19 mouse cellular contexts compared by ENCODE assay signal in genomic region chr3:154979101-154979500, GRCm38 (mm10).
DNase-seq lines count a peak whose midpoint lies in the region; ATAC-seq lines count a peak whose summit lies in the region.
"Had no signal": no experiment of that assay in that cellular context is flagged by ENCODE, and none has a peak within 500 bp of the region (broad histone marks: within the 10 kb centered on the region; RNA-seq: fewer than 3 reads in every experiment).

No protein-coding gene starts in this region.

- no peak overlapping the region for H3K9ac ChIP-seq in midbrain, embryonic 11.5 days (ENCODE audit: low read length)
- no peak overlapping the region for H3K9ac ChIP-seq in midbrain, embryonic 13.5 days (replicated peaks)
- H3K9ac ChIP-seq: liver, embryonic 15.5 days had no signal

- no peak for ATAC-seq in midbrain, embryonic 11.5 days (ENCODE audit: low FRiP score)
- ATAC-seq in midbrain, embryonic 13.5 days: no peak
- ATAC-seq: forebrain, embryonic 16.5 days; intestine, postnatal 0 days had no signal

- H3K27ac ChIP-seq in midbrain, embryonic 11.5 days (ENCODE audit: low read depth, low read length): no peak overlapping the region
- no peak overlapping the region for H3K27ac ChIP-seq in midbrain, embryonic 13.5 days
- no peak overlapping the region for H3K27ac ChIP-seq in embryonic facial prominence, embryonic 10.5 days (replicated peaks)
- H3K27ac ChIP-seq: heart, embryonic 10.5 days; liver, embryonic 15.5 days had no signal

- DNase-seq in adrenal gland, postnatal 36 days: peak; percentile 7 to 22
- DNase-seq in adrenal gland, postnatal 4 days (ENCODE audit: low spot score in 2 of 2): no peak
- DNase-seq in midbrain, embryonic 11.5 days (ENCODE audit: low spot score, missing footprints): peak; percentile 47
- DNase-seq in embryonic facial prominence, embryonic 10.5 days (ENCODE audit: low spot score): peak; percentile 45
- DNase-seq in yolk sac, embryonic 10.5 days (ENCODE audit: low spot score): peak; percentile 3
- no peak for DNase-seq in left cerebral cortex, adult 9 months (ENCODE audit: low spot score in 2 of 2)
- DNase-seq in T-cell, adult 2 months (ENCODE audit: low spot score): no peak
- DNase-seq: adrenal gland, postnatal 25 days; B cell, adult 2 months; cerebellum, postnatal 36 days; gastrocnemius, postnatal 10 days; heart, postnatal 4 days; right cerebral cortex, postnatal 14 days had no signal

- no peaks in the 10 kb centered on the region for H3K4me1 ChIP-seq in midbrain, embryonic 11.5 days (ENCODE audit: control insufficient read depth, insufficient read depth, low read length)
- no peaks in the 10 kb centered on the region for H3K4me1 ChIP-seq in midbrain, embryonic 13.5 days (replicated peaks)
- no peaks in the 10 kb centered on the region for H3K4me1 ChIP-seq in embryonic facial prominence, embryonic 10.5 days
- H3K4me1 ChIP-seq: heart, embryonic 10.5 days; liver, embryonic 15.5 days had no signal

- H3K27me3 ChIP-seq in midbrain, embryonic 11.5 days (ENCODE audit: control insufficient read depth, insufficient read depth, low read length): no peaks in the 10 kb centered on the region
- no peaks in the 10 kb centered on the region for H3K27me3 ChIP-seq in midbrain, embryonic 13.5 days
- no peaks in the 10 kb centered on the region for H3K27me3 ChIP-seq in embryonic facial prominence, embryonic 10.5 days (replicated peaks; ENCODE audit: low read depth, poor library complexity, severe bottlenecking)
- H3K27me3 ChIP-seq: liver, embryonic 15.5 days had no signal

- no peaks in the 10 kb centered on the region for H3K9me3 ChIP-seq in midbrain, embryonic 11.5 days (ENCODE audit: control insufficient read depth, low read length)
- H3K9me3 ChIP-seq in midbrain, embryonic 13.5 days: no peaks in the 10 kb centered on the region
- 0 out of 2 replicates have a peak, but pooled peaks cover 4% of the 10 kb centered on the region for H3K9me3 ChIP-seq in embryonic facial prominence, embryonic 10.5 days
- H3K9me3 ChIP-seq: heart, embryonic 10.5 days; liver, embryonic 15.5 days had no signal

- H3K36me3 ChIP-seq in midbrain, embryonic 11.5 days (ENCODE audit: control insufficient read depth, insufficient read depth, low read length): no peaks in the 10 kb centered on the region
- H3K36me3 ChIP-seq in midbrain, embryonic 13.5 days: no peaks in the 10 kb centered on the region
- H3K36me3 ChIP-seq in embryonic facial prominence, embryonic 10.5 days (replicated peaks): no peaks in the 10 kb centered on the region
- H3K36me3 ChIP-seq: liver, embryonic 15.5 days had no signal

- 89% methylated on average over 7 of the region's 7 CpGs for WGBS in midbrain, embryonic 11.5 days
- 82% methylated on average over 7 of the region's 7 CpGs for WGBS in midbrain, embryonic 13.5 days
- WGBS in embryonic facial prominence, embryonic 10.5 days: 81% methylated on average over 7 of the region's 7 CpGs

- H3K4me2 ChIP-seq in midbrain, embryonic 11.5 days: no peak overlapping the region
- H3K4me2 ChIP-seq in midbrain, embryonic 13.5 days (replicated peaks): no peak overlapping the region
- H3K4me2 ChIP-seq: liver, embryonic 15.5 days had no signal

- H3K4me3 ChIP-seq in midbrain, embryonic 11.5 days (ENCODE audit: low read depth, low read length): no peak overlapping the region
- no peak overlapping the region for H3K4me3 ChIP-seq in midbrain, embryonic 13.5 days (replicated peaks)
- H3K4me3 ChIP-seq in embryonic facial prominence, embryonic 10.5 days: no peak overlapping the region
- H3K4me3 ChIP-seq: erythroblast, embryonic 14.5 days; heart, embryonic 10.5 days; liver, embryonic 15.5 days had no signal

Comparison
In these comparisons a context has a peak if more than half of its experiments do, and no peak if none do; other contexts are left out.
1. DNase-seq: peak in adrenal gland, postnatal 36 days (2 of 2), midbrain, embryonic 11.5 days (single experiment), embryonic facial prominence, embryonic 10.5 days (single experiment) and yolk sac, embryonic 10.5 days (single experiment); none in adrenal gland, postnatal 4 days (0 of 2), left cerebral cortex, adult 9 months (0 of 2) and T-cell, adult 2 months (single experiment).